Mouse (Mus musculus) lung, adult 2 months (tissue): ENCODE results near the gene Tescl. TPM values are rescaled to one million over a fixed set of nuclear protein-coding genes. Genes with fewer than 3 reads are reported as not detected.
A peak's percentile ranks its signal among the peaks of the same experiment; 100 is the strongest.

ENCODE experiments used
- DNase-seq: peaks from one replicate; pipeline ENCODE4 v3.0.0; 2022
- H3K4me1 ChIP-seq: fragments of 200-500 bp; 2 replicates; pipeline ENCODE4 v1.6.1; 2011; ENCODE audit warnings: low read length; ENCODE audit not compliant: control insufficient read depth, insufficient read depth
- H3K4me3 ChIP-seq: fragments of 200-500 bp; replicated peaks from 2 replicates; pipeline ENCODE3; 2011; ENCODE audit warnings: low read depth, mild to moderate bottlenecking, control low read depth, low read length; ENCODE audit errors: extremely low read depth
- CTCF ChIP-seq: fragments of 200-500 bp; IDR thresholded peaks from 2 replicates; pipeline ENCODE4 v1.5.1; 2011; ENCODE audit warnings: mild to moderate bottlenecking, low read length, control low read depth; ENCODE audit not compliant: insufficient read depth
- POLR2A ChIP-seq: fragments of 200-500 bp; IDR thresholded peaks from 2 replicates; pipeline ENCODE4 v1.6.1; 2011; ENCODE audit warnings: low read depth, mild to moderate bottlenecking, control low read depth, low read length, borderline replicate concordance; ENCODE audit errors: extremely low read depth
- WGBS: fragments of 180-500 bp; shearing (Covaris S2); methylation state at CpG from one replicate; pipeline ENCODE4 v1.1.7; 2018; 5-methylcytosine and 5-hydroxymethylcytosine counted together
- polyA plus RNA-seq: library from polyadenylated mRNA; depleted of rRNA; stranded (reverse); fragments of >200 nt; gene quantifications from 2 replicates; pipeline ENCODE4 v1.2.3, GENCODE M21; 2012; rRNA removed

The Tescl gene
- polyA plus RNA-seq: 0.58 and 2.0 TPM in 2 replicates

DNA sequence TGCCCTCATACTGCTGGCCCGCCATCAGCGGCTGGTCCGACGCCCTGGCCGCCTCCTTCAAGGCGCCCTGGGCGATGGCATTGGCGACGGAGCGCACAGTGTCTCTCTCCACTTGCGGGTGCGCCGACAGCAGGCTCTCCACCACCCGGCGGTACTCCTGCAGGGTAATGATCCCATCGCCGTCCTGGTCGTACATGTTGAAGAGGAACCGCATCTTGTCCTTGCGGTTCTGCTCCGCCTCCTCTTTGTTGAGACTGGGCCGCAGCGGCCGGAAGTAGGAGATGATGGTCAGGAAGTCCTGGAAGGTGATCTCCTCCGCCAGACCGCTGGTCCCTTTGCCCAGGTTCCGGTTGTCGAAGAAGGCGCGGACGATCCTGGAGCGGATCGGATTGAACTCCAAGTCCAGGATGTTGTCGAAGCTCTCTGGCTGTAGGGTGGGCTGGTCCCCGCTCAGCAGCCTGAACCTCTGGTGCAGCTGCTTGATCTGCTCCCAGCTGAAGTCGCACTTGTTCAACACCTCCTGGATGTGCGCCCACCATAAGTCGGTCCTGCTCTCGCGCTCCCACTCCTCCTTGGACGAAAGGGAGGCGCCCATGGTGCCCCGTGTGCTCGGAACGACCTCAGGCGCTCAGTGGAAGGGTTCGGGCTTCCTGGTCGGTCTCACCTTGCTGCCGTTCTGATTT lies at the start of gene Tescl:
Tescl (minus strand) TSS at position 633 of the 683 bp plus-strand sequence.
- 40% methylated on average over 49 of the region's 49 CpGs for WGBS
- no peak for DNase-seq
- no peak for TF ChIP-seq CTCF
- no peak for TF ChIP-seq POLR2A
- Histone ChIP-seq H3K4me1 (no peaks in the 10 kb centered on the region), H3K4me3 (no peak within 1 kb of the TSS)

DNA sequence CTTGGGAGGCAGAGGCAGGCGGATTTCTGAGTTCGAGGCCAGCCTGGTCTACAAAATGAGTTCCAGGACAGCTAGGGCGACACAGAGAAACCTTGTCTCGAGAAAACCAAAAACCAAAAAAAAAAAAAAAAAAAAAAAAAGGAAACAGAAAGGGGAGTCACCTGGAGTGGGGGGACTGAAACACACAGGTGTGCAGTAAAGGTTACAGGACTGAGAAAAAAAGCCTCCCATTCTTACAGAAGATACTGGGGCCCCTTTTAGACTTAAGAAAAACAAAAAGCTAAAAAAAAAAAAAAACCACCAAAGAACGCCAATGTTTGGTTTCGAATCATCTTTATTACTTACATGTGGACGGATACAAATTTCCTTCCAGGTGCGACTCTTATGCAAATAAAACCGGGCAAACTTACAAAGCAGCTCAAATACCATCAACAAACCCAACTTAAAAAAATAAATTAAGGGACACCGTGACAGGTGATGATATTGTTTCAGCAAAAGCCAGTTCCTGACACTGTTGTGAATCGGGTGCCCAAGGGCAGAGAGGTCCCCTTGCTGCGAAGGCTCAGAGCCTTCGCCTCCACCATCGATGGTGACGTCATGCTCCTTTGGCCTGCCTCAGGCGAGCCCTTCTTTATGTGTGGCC lies 49.1 kb upstream of the Tescl start:
- 72% methylated on average over 16 of the region's 16 CpGs for WGBS
- TF ChIP-seq CTCF (no peak), POLR2A (no peak)
- DNase-seq: no peak
- Histone ChIP-seq H3K4me3 (no peak overlapping the region), H3K4me1 (no peaks in the 10 kb centered on the region)

DNA sequence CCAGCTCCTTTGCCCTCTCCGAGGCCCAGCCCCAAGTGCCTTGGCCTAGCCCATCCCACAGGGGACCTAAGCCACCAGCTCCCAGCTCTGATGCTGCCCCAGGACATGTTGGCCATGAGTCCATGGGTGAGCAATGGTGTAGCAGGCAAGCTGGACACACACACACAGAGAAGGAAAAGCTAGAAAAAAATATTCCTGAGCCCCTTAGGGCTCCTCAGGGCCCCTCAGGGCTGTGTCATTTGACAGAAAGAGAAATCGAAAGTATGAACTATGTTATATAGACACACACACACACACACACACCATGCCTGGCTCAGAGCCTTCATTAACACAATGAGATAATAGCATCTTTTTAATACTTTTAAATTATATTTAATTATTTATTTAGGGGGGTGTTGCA lies 46.6 kb upstream of the Tescl start:
- no peak for DNase-seq
- no peak overlapping the region for H3K4me3 ChIP-seq
- WGBS: 63% methylated on average over 2 of the region's 2 CpGs
- no peaks in the 10 kb centered on the region for H3K4me1 ChIP-seq
- TF ChIP-seq POLR2A (no peak), CTCF (no peak)

DNA sequence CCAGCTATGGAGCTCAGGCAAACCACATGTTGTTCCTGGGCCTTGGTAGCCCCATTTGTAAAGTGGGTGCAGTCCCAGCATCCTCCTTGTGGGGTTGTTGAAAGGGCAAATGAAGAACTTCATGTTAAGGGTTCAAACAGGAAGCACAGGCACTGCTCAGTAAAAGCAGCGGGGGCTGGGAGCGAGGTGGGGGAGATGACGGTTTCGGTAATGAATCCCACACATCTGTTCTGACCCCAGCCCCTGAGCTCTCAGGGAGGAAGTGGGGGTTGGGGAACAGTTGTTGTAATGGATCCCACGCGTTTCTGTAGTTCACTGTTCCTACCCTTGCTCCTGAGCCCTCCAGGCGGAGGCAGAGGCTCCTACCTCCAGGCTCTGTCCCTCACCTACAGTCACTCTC lies 46.2 kb upstream of the Tescl start:
- WGBS: 63% methylated on average over 7 of the region's 7 CpGs
- no peak for DNase-seq
- Histone ChIP-seq H3K4me1 (no peaks in the 10 kb centered on the region), H3K4me3 (no peak overlapping the region)
- TF ChIP-seq CTCF: no peak
- TF ChIP-seq POLR2A: no peak

DNA sequence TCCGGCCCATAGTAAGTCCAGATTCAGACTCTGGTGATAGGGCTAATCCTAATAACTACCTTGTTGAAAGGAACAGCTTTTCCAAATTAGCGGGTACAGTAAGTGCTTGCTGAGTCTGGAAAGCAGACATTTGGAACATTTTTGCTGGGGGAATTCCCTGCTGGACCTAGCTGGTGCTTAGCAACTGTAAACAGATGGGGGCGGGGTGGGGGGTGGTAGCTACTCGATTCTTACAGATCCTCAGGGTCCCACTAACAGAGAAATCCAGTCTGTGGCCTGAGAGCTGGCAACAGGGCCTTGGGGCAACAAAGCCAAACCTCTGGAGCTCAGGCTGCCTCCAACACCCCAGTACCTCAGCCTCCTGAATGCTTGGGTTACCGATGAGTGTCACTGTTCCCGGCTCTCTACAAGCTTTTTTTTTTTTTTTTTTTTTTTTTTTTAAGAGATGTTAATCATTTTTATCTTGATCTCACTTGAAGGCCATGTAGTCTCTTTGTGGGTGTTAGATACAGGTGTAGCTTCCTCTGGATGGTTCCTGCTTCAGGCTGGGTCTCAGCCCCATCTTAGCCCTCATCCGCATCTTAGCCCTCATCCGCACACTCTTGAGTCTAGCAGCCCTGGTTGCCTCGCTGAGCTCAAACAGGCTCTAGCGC lies 44.4 kb upstream of the Tescl start:
- no peak for TF ChIP-seq CTCF
- TF ChIP-seq POLR2A: no peak
- Histone ChIP-seq H3K4me1 (peaks cover 7% of the 10 kb centered on the region), H3K4me3 (no peak overlapping the region)
- WGBS: 75% methylated on average over 10 of the region's 10 CpGs
- DNase-seq: no peak

DNA sequence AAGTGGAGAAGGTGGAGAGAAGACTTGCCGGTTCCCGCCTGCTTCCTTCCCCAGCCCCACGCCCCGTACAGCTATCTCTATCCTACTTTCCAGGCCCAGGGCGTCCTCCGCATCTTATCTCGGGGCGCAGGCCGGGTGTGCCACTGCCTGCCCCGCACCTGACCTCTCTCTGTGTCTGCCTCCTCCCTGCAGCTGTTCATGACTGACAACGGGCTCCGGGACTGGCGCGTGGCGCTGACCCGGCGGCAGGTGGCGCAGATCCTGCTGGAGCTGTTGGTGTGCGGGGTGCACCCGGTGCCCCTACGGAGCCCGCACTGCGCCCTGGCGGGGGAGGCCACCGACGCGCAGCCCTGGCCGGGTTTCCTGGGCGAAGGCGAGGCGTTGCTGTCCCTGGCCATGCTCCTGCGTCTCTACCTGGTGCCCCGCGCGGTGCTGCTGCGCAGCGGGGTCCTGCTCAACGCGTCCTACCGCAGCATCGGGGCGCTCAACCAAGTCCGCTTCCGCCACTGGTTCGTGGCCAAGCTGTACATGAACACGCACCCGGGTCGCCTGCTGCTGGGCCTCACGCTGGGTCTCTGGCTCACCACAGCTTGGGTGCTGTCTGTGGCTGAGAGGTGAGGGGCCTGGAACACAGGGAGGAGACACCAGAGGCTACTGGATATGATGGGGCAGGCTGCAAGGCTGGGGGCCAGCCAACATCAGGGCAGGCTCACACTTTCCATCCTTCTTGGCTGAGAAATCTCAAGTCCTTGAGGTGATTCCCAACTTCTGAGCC lies 43.5 kb upstream of the Tescl start:
- 16% methylated on average over 49 of the region's 49 CpGs for WGBS
- Histone ChIP-seq H3K4me3 (no peak overlapping the region), H3K4me1 (peaks cover 12% of the 10 kb centered on the region)
- DNase-seq: peak; percentile 42
- TF ChIP-seq CTCF (no peak), POLR2A (no peak)

DNA sequence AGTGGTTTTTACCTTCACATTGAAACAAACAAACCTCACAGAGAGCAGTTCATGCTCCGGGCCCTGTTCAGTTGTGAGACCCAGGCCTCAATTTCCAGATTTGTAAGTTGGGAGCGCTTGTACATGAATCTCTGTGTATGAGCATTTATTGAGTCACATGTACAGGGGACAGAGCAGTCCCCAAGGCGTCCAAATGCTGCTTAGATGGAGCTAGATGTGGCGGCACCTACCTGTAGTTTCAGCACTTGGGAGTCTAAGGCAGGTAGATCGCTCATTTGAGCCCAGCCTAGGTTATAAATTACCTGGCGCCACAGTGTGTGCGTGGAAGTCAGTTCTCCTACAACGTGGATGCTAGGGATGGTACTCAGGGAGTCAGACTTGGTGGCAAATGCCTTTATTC lies 42.7 kb upstream of the Tescl start:
- no peak for DNase-seq
- H3K4me3 ChIP-seq: no peak overlapping the region
- peaks cover 12% of the 10 kb centered on the region for H3K4me1 ChIP-seq
- 87% methylated on average over 8 of the region's 8 CpGs for WGBS
- TF ChIP-seq POLR2A (no peak), CTCF (no peak)

DNA sequence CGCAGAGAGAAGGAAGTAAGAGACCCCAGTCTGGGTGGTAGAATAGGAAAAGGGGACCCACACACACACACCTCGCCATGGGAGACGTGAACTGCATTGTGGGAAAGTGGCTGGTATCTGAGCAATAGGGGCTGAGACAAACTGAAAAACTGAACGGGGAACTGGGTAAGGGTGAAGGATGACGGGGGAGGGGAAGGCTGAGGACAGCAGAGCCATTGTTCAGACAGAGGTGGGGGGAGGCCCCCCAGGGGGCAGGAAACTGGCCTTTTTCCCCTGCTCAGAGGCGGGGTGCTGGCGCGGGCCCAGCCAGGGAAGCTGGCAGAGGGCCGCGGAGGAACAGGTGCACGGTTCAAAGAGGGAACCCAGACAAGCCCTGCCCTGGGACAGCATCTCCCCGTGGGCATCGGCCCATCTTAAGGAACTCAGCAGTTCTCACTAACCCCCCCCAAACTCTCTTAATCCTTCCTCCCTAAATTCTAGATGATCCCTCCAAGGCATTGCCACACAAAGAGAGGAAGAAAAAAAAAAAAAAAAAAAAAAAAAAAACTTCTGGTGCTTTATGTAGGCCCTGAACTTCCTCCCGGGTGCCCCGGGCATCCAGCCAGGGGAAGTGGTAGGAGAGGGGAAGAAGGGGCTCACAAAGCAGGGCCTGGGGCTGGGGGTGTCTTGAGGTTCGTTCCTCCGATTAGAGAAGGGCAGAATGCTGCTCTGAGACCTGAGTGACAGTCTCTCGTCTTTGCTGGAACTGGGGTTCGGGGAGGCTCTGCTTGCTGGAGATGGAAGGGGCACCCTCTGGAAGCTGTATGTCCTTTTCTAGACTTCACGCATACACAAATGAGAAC lies 40.0 kb upstream of the Tescl start:
- H3K4me3 ChIP-seq: no peak overlapping the region
- peak; percentile 39 for DNase-seq
- WGBS: 15% methylated on average over 20 of the region's 20 CpGs

More for the DNA sequence above, 40.0 kb upstream of the Tescl start:
- TF ChIP-seq POLR2A (no peak), CTCF (no peak)
- peaks cover 12% of the 10 kb centered on the region for H3K4me1 ChIP-seq
